Mouse (Mus musculus): ENCODE data around the gene Dgcr8. TPM values are rescaled to one million over a fixed set of nuclear protein-coding genes. Genes with fewer than 3 reads are reported as not detected.
A peak's percentile ranks its signal among the peaks of the same experiment; 100 is the strongest.

Dgcr8 gene
- polyA plus RNA-seq, 1 experiment from 2014 or later, result 34.0 TPM

- no peaks in the 10 kb centered on the region for H3K9me3 ChIP-seq
These were observed 58.0 kb downstream of the Dgcr8 start for GRCm38 (mm10) chr16:18231047-18231446.

GRCm38 (mm10) chr16:18230617-18231016 lies 58.4 kb downstream of the Dgcr8 start:
- Histone ChIP-seq H3K4me2 (no peak overlapping the region), H3K4me3 (no peak overlapping the region), H3K9me3 (no peaks in the 10 kb centered on the region), H3K36me3 (peaks cover 33% of the 10 kb centered on the region), H3K4me1 (peaks cover 42% of the 10 kb centered on the region), H3K9ac (no peak overlapping the region), H3K27ac (peak overlapping the region; percentile 61; the same call in 1 of the 2 replicates), H3K27me3 (no peaks in the 10 kb centered on the region)
- 90% methylated on average over 6 of the region's 6 CpGs for WGBS
- ATAC-seq (ENCODE audit: insufficient number of reproducible peaks, low FRiP score, low TSS enrichment, low read depth), result no peak

More at GRCm38 (mm10) chr16:18231047-18231446, 58.0 kb downstream of the Dgcr8 start:
- Histone ChIP-seq H3K27me3 (no peaks in the 10 kb centered on the region), H3K9ac (no peak overlapping the region), H3K36me3 (peaks cover 28% of the 10 kb centered on the region), H3K27ac (0 out of 2 replicates have a peak overlapping the region, but pooled peaks have one; percentile 9), H3K4me2 (no peak overlapping the region), H3K4me1 (peaks cover 46% of the 10 kb centered on the region), H3K4me3 (no peak overlapping the region)
- ATAC-seq (ENCODE audit: insufficient number of reproducible peaks, low FRiP score, low TSS enrichment, low read depth), result no peak
- 82% methylated on average over 3 of the region's 3 CpGs for WGBS

GRCm38 (mm10) chr16:18229622-18230021 lies 59.4 kb downstream of the Dgcr8 start:
- Histone ChIP-seq H3K4me3 (no peak overlapping the region), H3K4me2 (0 out of 2 replicates have a peak overlapping the region, but pooled peaks have one; percentile 14), H3K4me1 (peaks cover 38% of the 10 kb centered on the region), H3K27ac (peak overlapping the region; percentile 61), H3K9ac (no peak overlapping the region), H3K36me3 (peaks cover 43% of the 10 kb centered on the region), H3K27me3 (no peaks in the 10 kb centered on the region), H3K9me3 (no peaks in the 10 kb centered on the region)
- WGBS, result 42% methylated on average over 11 of the region's 11 CpGs
- no peak; the same call in 1 of the 2 replicates for ATAC-seq (ENCODE audit: insufficient number of reproducible peaks, low FRiP score, low TSS enrichment, low read depth)

- no peak for ATAC-seq (ENCODE audit: insufficient number of reproducible peaks, low FRiP score, low TSS enrichment, low read depth)
- H3K36me3 ChIP-seq, result peaks cover 50% of the 10 kb centered on the region
These were observed 60.2 kb downstream of the Dgcr8 start for GRCm38 (mm10) chr16:18228856-18229255.

GRCm38 (mm10) chr16:18227897-18228422 lies 61.1 kb downstream of the Dgcr8 start:
- no peak overlapping the region for H3K27ac ChIP-seq
- no peak for ATAC-seq (ENCODE audit: insufficient number of reproducible peaks, low FRiP score, low TSS enrichment, low read depth)

More at GRCm38 (mm10) chr16:18228856-18229255, 60.2 kb downstream of the Dgcr8 start:
- H3K4me1 ChIP-seq, result peaks cover 31% of the 10 kb centered on the region
- 82% methylated on average over 4 of the region's 4 CpGs for WGBS
- H3K9me3 ChIP-seq, result no peaks in the 10 kb centered on the region
- H3K4me2 ChIP-seq, result no peak overlapping the region
- no peak overlapping the region for H3K4me3 ChIP-seq
- no peaks in the 10 kb centered on the region for H3K27me3 ChIP-seq
- no peak overlapping the region for H3K9ac ChIP-seq
- H3K27ac ChIP-seq, result no peak overlapping the region

DNA sequence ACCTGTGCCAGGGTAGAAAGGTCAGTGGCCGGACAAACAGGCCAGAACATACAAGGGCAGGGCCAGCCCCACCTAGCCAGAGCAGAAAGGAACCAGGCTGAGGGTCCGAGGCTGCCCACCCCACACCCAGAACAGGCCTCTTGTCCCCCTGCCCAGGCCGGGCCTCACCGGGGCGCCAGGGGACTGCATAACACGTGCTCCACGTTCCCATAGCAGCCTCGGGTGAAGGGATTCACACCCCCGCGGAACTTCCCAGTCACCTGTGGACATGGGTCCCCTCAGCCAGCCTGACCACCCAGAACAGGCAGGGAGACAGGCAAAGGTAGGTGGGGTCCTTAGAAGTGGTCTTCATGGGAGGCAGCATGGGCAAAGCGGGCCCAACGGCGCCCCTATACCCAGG lies 61.9 kb downstream of the Dgcr8 start:
- Histone ChIP-seq H3K4me2 (no peak overlapping the region), H3K36me3 (peaks cover 67% of the 10 kb centered on the region), H3K27me3 (no peaks in the 10 kb centered on the region), H3K4me3 (no peak overlapping the region), H3K9ac (no peak overlapping the region), H3K27ac (no peak overlapping the region), H3K4me1 (peaks cover 22% of the 10 kb centered on the region), H3K9me3 (no peaks in the 10 kb centered on the region)
- WGBS, result 89% methylated on average over 13 of the region's 13 CpGs
- ATAC-seq (ENCODE audit: insufficient number of reproducible peaks, low FRiP score, low TSS enrichment, low read depth), result no peak

More at GRCm38 (mm10) chr16:18227897-18228422, 61.1 kb downstream of the Dgcr8 start:
- no peaks in the 10 kb centered on the region for H3K9me3 ChIP-seq
- no peak overlapping the region for H3K4me2 ChIP-seq
- H3K9ac ChIP-seq, result no peak overlapping the region
- H3K4me3 ChIP-seq, result no peak overlapping the region
- 93% methylated on average over 20 of the region's 20 CpGs for whole genome bisulfite sequencing
- H3K27me3 ChIP-seq, result no peaks in the 10 kb centered on the region
- H3K4me1 ChIP-seq, result peaks cover 22% of the 10 kb centered on the region
- peaks cover 59% of the 10 kb centered on the region for H3K36me3 ChIP-seq

DNA sequence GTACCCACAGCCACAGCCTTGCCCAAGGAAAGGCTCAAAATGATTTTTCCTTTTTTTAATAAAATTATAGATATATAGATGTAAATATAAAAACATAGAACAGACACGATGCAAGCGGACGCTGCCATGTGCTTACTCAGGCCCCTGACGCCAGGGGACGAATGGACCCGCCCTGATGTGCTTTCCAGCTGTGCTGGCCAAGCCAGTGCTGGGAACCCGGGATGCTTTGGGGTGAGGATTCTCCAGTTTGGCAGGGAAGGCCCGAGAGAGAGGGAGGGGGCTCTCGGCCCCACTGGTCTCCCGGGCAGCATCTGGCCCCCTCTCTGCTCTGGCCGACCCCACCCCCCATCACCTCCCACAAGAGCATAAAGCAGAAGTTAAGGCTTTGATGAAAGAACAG lies 66.9 kb downstream of the Dgcr8 start:
- no peak for ATAC-seq (ENCODE audit: insufficient number of reproducible peaks, low FRiP score, low TSS enrichment, low read depth)
- Histone ChIP-seq H3K9ac (no peak overlapping the region), H3K27me3 (no peaks in the 10 kb centered on the region), H3K36me3 (peaks cover 62% of the 10 kb centered on the region), H3K4me1 (peaks cover 21% of the 10 kb centered on the region), H3K4me3 (no peak overlapping the region), H3K9me3 (no peaks in the 10 kb centered on the region), H3K4me2 (no peak overlapping the region), H3K27ac (no peak overlapping the region)
- 77% methylated on average over 11 of the region's 11 CpGs for WGBS

- H3K9me3 ChIP-seq, result no peaks in the 10 kb centered on the region
- no peak overlapping the region for H3K4me2 ChIP-seq
- no peak overlapping the region for H3K4me3 ChIP-seq
- peaks cover 55% of the 10 kb centered on the region for H3K36me3 ChIP-seq
- WGBS, result 80% methylated on average over 11 of the region's 11 CpGs
- H3K27me3 ChIP-seq, result no peaks in the 10 kb centered on the region
- no peak for ATAC-seq (ENCODE audit: insufficient number of reproducible peaks, low FRiP score, low TSS enrichment, low read depth)
- no peak overlapping the region for H3K27ac ChIP-seq
- H3K4me1 ChIP-seq, result peaks cover 21% of the 10 kb centered on the region
- no peak overlapping the region for H3K9ac ChIP-seq
These were observed 67.5 kb downstream of the Dgcr8 start for GRCm38 (mm10) chr16:18221543-18221898.

GRCm38 (mm10) chr16:18220856-18221542 lies 68.0 kb downstream of the Dgcr8 start:
- Histone ChIP-seq H3K4me2 (no peak overlapping the region), H3K4me1 (peaks cover 21% of the 10 kb centered on the region), H3K36me3 (peaks cover 50% of the 10 kb centered on the region), H3K27me3 (no peaks in the 10 kb centered on the region), H3K27ac (0 out of 2 replicates have a peak overlapping the region, but pooled peaks have one; percentile 50), H3K4me3 (no peak overlapping the region), H3K9me3 (no peaks in the 10 kb centered on the region), H3K9ac (no peak overlapping the region)
- 83% methylated on average over 6 of the region's 6 CpGs for WGBS
- no peak for ATAC-seq (ENCODE audit: insufficient number of reproducible peaks, low FRiP score, low TSS enrichment, low read depth)

- Histone ChIP-seq H3K27ac (peak overlapping the region; percentile 50), H3K27me3 (no peaks in the 10 kb centered on the region), H3K4me3 (no peak overlapping the region), H3K4me1 (peaks cover 21% of the 10 kb centered on the region), H3K4me2 (no peak overlapping the region), H3K9ac (no peak overlapping the region), H3K9me3 (no peaks in the 10 kb centered on the region), H3K36me3 (peaks cover 40% of the 10 kb centered on the region)
- peak; percentile 30; the same call in 1 of the 2 replicates for ATAC-seq (ENCODE audit: insufficient number of reproducible peaks, low FRiP score, low TSS enrichment, low read depth)
- WGBS, result 38% methylated on average over 8 of the region's 8 CpGs
These were observed 69.0 kb downstream of the Dgcr8 start for GRCm38 (mm10) chr16:18220001-18220400.

DNA sequence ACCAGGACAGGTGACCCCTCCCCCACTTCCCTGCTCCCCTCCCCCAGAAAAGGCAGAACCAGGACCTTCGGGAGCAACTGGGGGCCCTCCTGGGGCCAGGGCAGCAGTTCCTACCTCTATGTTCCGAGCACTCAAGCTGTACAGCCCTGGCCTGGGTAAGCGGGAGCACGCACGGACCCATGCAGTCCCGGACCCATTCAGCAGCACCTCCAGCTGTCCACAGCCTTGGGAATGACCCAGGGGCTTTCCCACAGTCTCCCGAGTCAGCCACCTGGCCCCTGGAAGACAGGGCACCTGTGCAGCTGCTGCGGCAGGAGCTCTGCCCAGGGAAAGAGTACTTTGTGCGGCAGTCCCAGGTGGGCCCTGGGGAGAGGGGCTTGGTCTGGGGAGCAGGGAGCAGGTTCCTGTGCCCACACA lies 70.5 kb downstream of the Dgcr8 start:
- H3K27ac ChIP-seq, result no peak overlapping the region
- peaks cover 21% of the 10 kb centered on the region for H3K4me1 ChIP-seq
- no peak overlapping the region for H3K9ac ChIP-seq
- H3K4me3 ChIP-seq, result no peak overlapping the region
- H3K27me3 ChIP-seq, result no peaks in the 10 kb centered on the region
- no peak for ATAC-seq (ENCODE audit: insufficient number of reproducible peaks, low FRiP score, low TSS enrichment, low read depth)
- no peaks in the 10 kb centered on the region for H3K9me3 ChIP-seq
- no peak overlapping the region for H3K4me2 ChIP-seq
- H3K36me3 ChIP-seq, result peaks cover 26% of the 10 kb centered on the region
- 73% methylated on average over 9 of the region's 9 CpGs for WGBS

DNA sequence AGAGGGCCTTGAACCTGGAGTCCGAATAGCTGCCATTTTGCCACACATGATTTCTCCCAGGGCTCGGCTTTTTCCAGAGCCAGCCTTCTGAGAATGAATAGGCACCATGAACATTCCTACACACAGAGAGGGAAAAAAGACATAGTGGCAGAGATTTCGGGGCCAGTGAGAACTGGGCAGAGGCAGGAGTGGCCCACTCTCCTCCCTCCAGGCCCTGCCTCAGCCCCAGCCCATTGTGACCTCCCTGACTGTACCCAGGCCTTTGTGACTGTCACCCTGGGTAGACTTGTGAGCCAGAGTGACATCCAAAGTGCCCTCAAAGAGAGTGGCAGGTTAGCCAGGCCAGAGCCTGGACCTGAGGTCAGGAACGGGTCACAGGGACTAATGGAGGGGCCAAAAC lies 71.5 kb downstream of the Dgcr8 start, which contains the start of gene Ccdc188:
Gene Ccdc188, plus strand, starts transcription at position 301 of the 400 bp plus-strand sequence.
- Histone ChIP-seq H3K4me3 (no peak within 1 kb of the TSS), H3K4me2 (no peak within 1 kb of the TSS), H3K9me3 (no peaks in the 10 kb centered on the region), H3K4me1 (peaks cover 21% of the 10 kb centered on the region), H3K9ac (no peak within 1 kb of the TSS), H3K27ac (no peak within 1 kb of the TSS), H3K36me3 (peaks cover 16% of the 10 kb centered on the region), H3K27me3 (no peaks in the 10 kb centered on the region)
- WGBS, result 82% methylated on average over 4 of the region's 4 CpGs
- no peak for ATAC-seq (ENCODE audit: insufficient number of reproducible peaks, low FRiP score, low TSS enrichment, low read depth)
